Mouse (Mus musculus) ES-E14 (cell line): ENCODE data around the gene Gm44965. TPM values are rescaled to one million over a fixed set of nuclear protein-coding genes. Genes with fewer than 3 reads are reported as not detected.

Source experiments
- DNase-seq: peaks from one replicate; pipeline ENCODE4 v3.0.0-alpha.2; 2013; ENCODE audit warnings: low read depth, low spot score
- H3K27ac ChIP-seq: 2 replicates; pipeline ENCODE4 v1.5.1; 2012; ENCODE audit warnings: low read depth, mild to moderate bottlenecking, low read length, moderate library complexity, mixed read lengths; ENCODE audit not compliant: poor library complexity, insufficient read depth, severe bottlenecking
- H3K36me3 ChIP-seq: 2 replicates; pipeline ENCODE4 v1.6.1; 2012; ENCODE audit warnings: mild to moderate bottlenecking, low read length, moderate library complexity, mixed read lengths; ENCODE audit not compliant: control insufficient read depth, poor library complexity, insufficient read depth, severe bottlenecking
- H3K4me1 ChIP-seq, 2 experiments: fragments of 150-350 bp in 1 of 2; sonication (generic) in 1 of 2; 2 replicates each; pipeline ENCODE4 v1.6.1; 2012; ENCODE audit warnings: low read length in 2 of 2, mild to moderate bottlenecking in 1 of 2, mixed read lengths in 1 of 2; ENCODE audit not compliant: control insufficient read depth in 2 of 2, insufficient read depth in 2 of 2, poor library complexity in 1 of 2
- H3K4me3 ChIP-seq, 2 experiments: fragments of 150-350 bp in 1 of 2; sonication (generic) in 1 of 2; 2 replicates each; pipeline ENCODE4 v1.5.1; 2012; ENCODE audit warnings: low read length in 2 of 2, low read depth in 1 of 2, mild to moderate bottlenecking in 1 of 2, mixed read lengths in 1 of 2; ENCODE audit not compliant: insufficient read depth in 1 of 2, poor library complexity in 1 of 2, severe bottlenecking in 1 of 2
- H3K9ac ChIP-seq: 2 replicates; pipeline ENCODE4 v1.6.1; 2012; ENCODE audit warnings: low read depth, mild to moderate bottlenecking, low read length, mixed read lengths; ENCODE audit not compliant: poor library complexity, insufficient read depth, severe bottlenecking
- H3K9me3 ChIP-seq: fragments of 150-350 bp; sonication (generic); 2 replicates; pipeline ENCODE4 v1.6.1; 2012; ENCODE audit warnings: low read depth, mild to moderate bottlenecking, low read length; ENCODE audit not compliant: control insufficient read depth, insufficient read depth
- CHD2 ChIP-seq: IDR thresholded peaks from 2 replicates; pipeline ENCODE4 v1.6.1; 2014; ENCODE audit warnings: mild to moderate bottlenecking, low read depth, low read length, inconsistent platforms
- HCFC1 ChIP-seq: IDR thresholded peaks from 2 replicates; pipeline ENCODE4 v1.6.1; 2012; ENCODE audit warnings: low read length, inconsistent platforms, borderline replicate concordance; ENCODE audit not compliant: insufficient read depth
- MAFK ChIP-seq: IDR thresholded peaks from 2 replicates; pipeline ENCODE4 v1.6.1; 2014; ENCODE audit warnings: mild to moderate bottlenecking, low read depth, low read length, inconsistent platforms; ENCODE audit not compliant: insufficient read depth
- ZC3H11A ChIP-seq: IDR thresholded peaks from 2 replicates; pipeline ENCODE4 v1.6.1; 2012; ENCODE audit warnings: low read depth, mild to moderate bottlenecking, inconsistent platforms, low read length, borderline replicate concordance
- ZNF384 ChIP-seq: IDR thresholded peaks from 2 replicates; pipeline ENCODE4 v1.6.1; 2012; ENCODE audit warnings: low read depth, low read length, inconsistent platforms
- in situ Hi-C, 2 experiments: fragments of 600-800 bp; cut with MboI; formaldehyde crosslinking; loops; one replicate each; pipeline ENCODE4 v1.15.1; 2025; ENCODE audit warnings: low sequenced_read_pairs in 2 of 2, inconsistent platforms in 1 of 2; ENCODE audit not compliant: unreplicated experiment in 2 of 2
- total RNA-seq: library from RNA; depleted of rRNA; stranded (reverse); fragments of 300-350 nt; gene quantifications from 2 replicates; pipeline ENCODE4 v1.2.3, GENCODE M21; 2012

Gm44965 gene
- total RNA-seq, 1 experiment = not detected

GRCm38 (mm10) chr6:48582037-48582436 is 11.7 kb upstream of the Gm44965 start:
- H3K36me3 ChIP-seq = no peaks in the 10 kb centered on the region
- H3K9me3 ChIP-seq = no peaks in the 10 kb centered on the region
- no peak for DNase-seq
- H3K9ac ChIP-seq = no peak overlapping the region
- no peaks in the 10 kb centered on the region for H3K4me1 ChIP-seq
- H3K4me3 ChIP-seq = no peak overlapping the region
- in situ Hi-C loops = no loop called here
- no peak overlapping the region for H3K27ac ChIP-seq
- TF ChIP-seq MAFK = no peak
- TF ChIP-seq ZNF384 = no peak
- no peak for TF ChIP-seq CHD2
- TF ChIP-seq ZC3H11A = no peak
- TF ChIP-seq HCFC1 = no peak

- no peaks in the 10 kb centered on the region for H3K36me3 ChIP-seq
- in situ Hi-C loops = no loop called here
- no peak within 1 kb of the TSS for H3K9ac ChIP-seq
- no peak within 1 kb of the TSS for H3K4me3 ChIP-seq
- DNase-seq = no peak
- TF ChIP-seq ZNF384 = no peak
- no peak for TF ChIP-seq CHD2
- TF ChIP-seq HCFC1 = no peak
- TF ChIP-seq ZC3H11A = no peak
- no peak for TF ChIP-seq MAFK
- no peak within 1 kb of the TSS for H3K27ac ChIP-seq
- H3K9me3 ChIP-seq = no peaks in the 10 kb centered on the region
- H3K4me1 ChIP-seq = no peaks in the 10 kb centered on the region; a peak in 1 of 4 replicates
These were observed 4.5 kb upstream of the Gm44965 start, which contains the start of gene Gm45021 for GRCm38 (mm10) chr6:48589194-48589750. Gene Gm45021 (plus strand): TSS chr6:48589610.

GRCm38 (mm10) chr6:48591221-48591845 is 2.4 kb upstream of the Gm44965 start:
- in situ Hi-C loops = no loop called here
- Histone ChIP-seq H3K4me3 (no peak overlapping the region), H3K27ac (no peak overlapping the region), H3K9me3 (no peaks in the 10 kb centered on the region), H3K36me3 (peaks cover 3% of the 10 kb centered on the region; the same call in 1 of the 2 replicates), H3K9ac (no peak overlapping the region), H3K4me1 (peaks cover 0 to 2% of the 10 kb centered on the region in 2 experiments; a peak in 2 of 4 replicates)
- no peak for TF ChIP-seq ZNF384
- TF ChIP-seq ZC3H11A = no peak
- TF ChIP-seq MAFK = no peak
- TF ChIP-seq CHD2 = no peak
- TF ChIP-seq HCFC1 = no peak
- no peak for DNase-seq

- TF ChIP-seq ZC3H11A (no peak), ZNF384 (no peak), CHD2 (no peak), MAFK (no peak), HCFC1 (no peak)
- Histone ChIP-seq H3K4me1 (peaks cover 0 to 5% of the 10 kb centered on the region in 2 experiments; a peak in 2 of 4 replicates), H3K9ac (no peak overlapping the region), H3K9me3 (no peaks in the 10 kb centered on the region), H3K4me3 (no peak overlapping the region), H3K27ac (no peak overlapping the region), H3K36me3 (peaks cover 8% of the 10 kb centered on the region; the same call in 1 of the 2 replicates)
- no peak for DNase-seq
- in situ Hi-C loops = no loop called here
These were observed 1.9 kb upstream of the Gm44965 start for GRCm38 (mm10) chr6:48591871-48592270.
